Mouse (Mus musculus): Measurements from ENCODE around the gene Serhl.
"Not testable (repeated sequence)": the region's sequence is repeated elsewhere in the genome, so short reads cannot be mapped to it uniquely, and the experiment has no call there.

DNA sequence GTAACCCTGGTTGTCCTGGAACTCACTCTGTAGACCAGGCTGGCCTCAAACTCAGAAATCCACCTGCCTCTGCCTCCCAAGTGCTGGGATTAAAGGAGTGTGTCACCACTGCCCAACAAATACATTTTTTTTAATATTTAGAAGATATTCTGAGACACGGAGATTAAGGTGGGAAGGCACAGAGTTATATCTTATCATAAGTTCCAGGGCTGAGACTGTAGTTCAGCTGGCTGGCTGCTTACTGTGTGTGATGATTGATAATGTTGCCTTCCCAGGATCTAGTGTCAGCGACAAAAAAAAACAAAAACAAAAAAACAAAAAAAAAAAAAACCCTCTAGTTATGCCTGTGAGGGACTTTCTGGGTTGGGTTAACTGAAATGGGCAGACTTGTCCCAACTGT is 26.7 kb upstream of the Serhl start:
- TF ChIP-seq CTCF (IDR thresholded peaks at IDR 0.05; ENCODE audit: control insufficient read depth, insufficient read depth, insufficient replicate concordance, low read depth, low read length); POLR2A (IDR thresholded peaks at IDR 0.05; ENCODE audit: control insufficient read depth, low read depth, low read length): not testable (repeated sequence)
